Mouse (Mus musculus): Measurements from ENCODE around the gene Gm49486. TPM values are rescaled to one million over a fixed set of nuclear protein-coding genes. Genes with fewer than 3 reads are reported as not detected.

Gene Gm49486
- polyA plus RNA-seq (2017; shearing (Covaris generic)), result not detected

GRCm38 (mm10) chr15:79229058-79229821 lies at the start of gene Gm49486, which contains the start of gene Pick1:
Gene Gm49486, plus strand, starts transcription at chr15:79229391.
Gene Pick1, plus strand, starts transcription at chr15:79229173.

GRCm38 (mm10) chr15:79254661-79255060 lies 25.5 kb downstream of the Gm49486 start, which contains the start of gene Slc16a8:
Gene Slc16a8, minus strand, starts transcription at chr15:79254761.

GRCm38 (mm10) chr15:79285399-79285798 lies 56.2 kb downstream of the Gm49486 start, which contains the start of gene Baiap2l2:
Gene Baiap2l2, minus strand, starts transcription at chr15:79285537.

Other genes with a start within 250 kb of the Gm49486 start
- gene H1f0, start 200.9 kb upstream of the Gm49486 start, polyA plus RNA-seq (2017; shearing (Covaris generic)), result 34.2 TPM
- not detected for gene Galr3, start 187.5 kb upstream of the Gm49486 start, polyA plus RNA-seq (2017; shearing (Covaris generic))
- gene Ankrd54, start 166.5 kb upstream of the Gm49486 start, polyA plus RNA-seq (2017; shearing (Covaris generic)), result 41.2 TPM
- gene Eif3l, start 154.2 kb upstream of the Gm49486 start, polyA plus RNA-seq (2017; shearing (Covaris generic)), result 99.7 TPM
- gene Micall1, start 120.5 kb upstream of the Gm49486 start, polyA plus RNA-seq (2017; shearing (Covaris generic)), result 30.7 TPM
- gene Polr2f, start 88.4 kb upstream of the Gm49486 start, polyA plus RNA-seq (2017; shearing (Covaris generic)), result 82.3 TPM
- 0.99 TPM for gene 1700088E04Rik, start 88.1 kb upstream of the Gm49486 start, polyA plus RNA-seq (2017; shearing (Covaris generic))
- 0.17 TPM for gene Sox10, start 64.2 kb upstream of the Gm49486 start, polyA plus RNA-seq (2017; shearing (Covaris generic))
- 32.2 TPM for gene Pick1, start 218 bp upstream of the Gm49486 start, polyA plus RNA-seq (2017; shearing (Covaris generic))
- not detected for gene Slc16a8, start 25.4 kb downstream of the Gm49486 start, polyA plus RNA-seq (2017; shearing (Covaris generic))
- 1.4 TPM for gene Baiap2l2, start 56.1 kb downstream of the Gm49486 start, polyA plus RNA-seq (2017; shearing (Covaris generic))
- 15.6 TPM for gene Pla2g6, start 99.0 kb downstream of the Gm49486 start, polyA plus RNA-seq (2017; shearing (Covaris generic))
- gene Maff, start 117.2 kb downstream of the Gm49486 start, polyA plus RNA-seq (2017; shearing (Covaris generic)), result 111 TPM
- gene Tmem184b, start 174.2 kb downstream of the Gm49486 start, polyA plus RNA-seq (2017; shearing (Covaris generic)), result 41.1 TPM
- gene Csnk1e, start 226.2 kb downstream of the Gm49486 start, polyA plus RNA-seq (2017; shearing (Covaris generic)), result 92.8 TPM

Data from effector memory CD4-positive, alpha-beta T cell, adult 5 months (primary cell).